Mouse (Mus musculus): ENCODE measurements around the gene Lcn9. TPM values are rescaled to one million over a fixed set of nuclear protein-coding genes. Genes with fewer than 3 reads are reported as not detected.

Gene Lcn9
- polyA plus RNA-seq (2021; fragmentation: Nextera tagmentation), result not detected in 2 replicates
- long read RNA-seq, experiment 1, result 0 reads
- long read RNA-seq, experiment 2, result 0 reads

DNA sequence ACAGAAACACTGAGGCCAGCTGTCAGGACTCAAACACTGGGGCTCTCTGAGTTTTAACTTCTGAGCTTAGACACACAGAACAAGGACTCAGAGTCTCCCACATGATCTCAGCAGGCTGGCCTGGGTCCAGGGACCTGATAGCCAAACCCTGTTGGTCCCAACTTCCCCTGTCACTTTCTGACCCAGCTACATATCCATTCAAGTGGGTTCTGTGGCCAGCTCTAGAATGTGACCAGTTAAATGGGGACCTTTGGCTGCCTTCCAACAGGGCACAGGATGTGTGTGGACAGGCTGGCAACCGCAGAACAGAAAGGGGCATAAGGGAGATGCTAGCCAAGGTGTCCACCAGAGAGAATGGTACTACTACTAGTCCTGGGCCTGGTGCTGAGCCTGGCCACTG is at the start of gene Lcn9:
Gene Lcn9 (plus strand): TSS at position 348 of the 400 bp plus-strand sequence.

GRCm38 (mm10) chr2:25776717-25777116 is 46.2 kb upstream of the Lcn9 start, which contains the start of gene Lcn11:
Gene Lcn11 (plus strand): TSS chr2:25777017.

GRCm38 (mm10) chr2:25781957-25782356 is 41.0 kb upstream of the Lcn9 start, which contains the start of gene Gm13539:
Gene Gm13539 (plus strand): TSS chr2:25782257.

DNA sequence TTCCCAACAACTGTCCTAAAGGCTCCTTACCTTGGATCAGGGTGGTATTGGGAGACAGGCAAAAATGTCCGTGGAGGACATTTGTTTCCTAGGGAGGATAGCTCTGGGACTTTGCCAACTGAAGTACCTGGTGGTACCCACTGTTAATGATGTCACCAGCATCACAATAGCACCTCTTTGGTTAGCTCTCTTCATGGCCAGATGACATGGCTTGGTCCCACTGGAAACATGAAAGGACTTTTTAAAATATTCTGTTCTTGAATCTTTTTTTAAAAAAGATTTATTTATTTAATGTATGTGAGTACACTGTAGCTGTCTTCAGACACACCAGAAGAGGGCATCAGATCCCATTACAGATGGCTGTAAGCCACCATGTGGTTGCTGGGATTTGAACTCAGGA is 7.2 kb upstream of the Lcn9 start, which contains the start of gene Glt6d1:
Gene Glt6d1 (minus strand): TSS at position 101 of the 400 bp plus-strand sequence.

GRCm38 (mm10) chr2:25847226-25847625 is 24.3 kb downstream of the Lcn9 start, which contains the start of gene Sohlh1:
Gene Sohlh1 (minus strand): TSS chr2:25847248.

DNA sequence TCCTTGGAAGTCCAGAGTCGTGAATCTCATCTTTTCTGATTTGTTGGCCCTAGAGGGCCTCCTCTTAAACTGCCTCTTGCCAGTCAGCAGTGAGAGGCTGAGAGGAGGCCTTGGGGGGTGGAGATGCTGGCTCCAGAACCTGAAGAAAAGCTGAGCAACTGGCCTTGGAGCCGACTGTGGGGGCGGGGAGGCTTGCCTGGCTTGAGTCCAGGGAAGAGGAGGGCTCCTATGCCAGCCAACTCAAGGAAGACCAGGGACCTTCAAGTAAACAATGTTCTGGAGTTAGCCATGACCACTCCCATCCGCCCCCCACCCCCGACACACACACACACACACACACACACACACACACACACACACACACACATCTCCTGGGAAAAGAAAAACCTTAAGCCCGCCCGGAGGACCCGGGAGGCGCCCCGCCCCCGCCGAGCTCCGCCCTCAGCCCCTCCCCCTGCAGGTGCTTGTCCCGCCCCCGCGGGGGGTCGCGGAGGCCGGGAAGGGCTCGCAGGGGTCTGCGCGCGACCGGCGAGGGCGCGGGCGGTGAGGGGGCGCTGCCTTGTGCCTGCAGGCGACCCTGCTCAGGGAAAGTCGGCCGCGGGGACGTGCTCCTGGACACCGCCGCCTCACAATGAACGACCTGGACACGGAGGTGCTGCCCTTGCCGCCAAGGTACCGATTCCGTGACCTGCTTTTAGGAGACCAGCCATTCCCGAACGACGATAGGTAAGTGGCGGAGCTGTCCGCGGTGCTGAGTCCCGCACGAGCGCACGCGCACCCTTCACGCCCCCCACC is 40.6 kb downstream of the Lcn9 start, which contains the start of gene Kcnt1:
Gene Kcnt1 (plus strand): TSS at position 398 of the 795 bp plus-strand sequence.

Other genes with a start within 250 kb of the Lcn9 start
- 25.8 and 27.1 TPM in 2 replicates for gene Mamdc4, start 248.3 kb upstream of the Lcn9 start, polyA plus RNA-seq (2021; fragmentation: Nextera tagmentation)
- 151 and 165 TPM in 2 replicates for gene Phpt1, start 247.9 kb upstream of the Lcn9 start, polyA plus RNA-seq (2021; fragmentation: Nextera tagmentation)
- gene Ajm1, start 241.4 kb upstream of the Lcn9 start, polyA plus RNA-seq (2021; fragmentation: Nextera tagmentation), result 13.5 and 18.7 TPM in 2 replicates
- 58.2 and 69.1 TPM in 2 replicates for gene Rabl6, start 214.6 kb upstream of the Lcn9 start, polyA plus RNA-seq (2021; fragmentation: Nextera tagmentation)
- gene Ccdc183, start 205.5 kb upstream of the Lcn9 start, polyA plus RNA-seq (2021; fragmentation: Nextera tagmentation), result 0.83 and 1.1 TPM in 2 replicates
- 44.7 and 48.2 TPM in 2 replicates for gene Tmem141, start 201.1 kb upstream of the Lcn9 start, polyA plus RNA-seq (2021; fragmentation: Nextera tagmentation)
- gene Fcna, start 195.1 kb upstream of the Lcn9 start, polyA plus RNA-seq (2021; fragmentation: Nextera tagmentation), result 0.33 and 0.40 TPM in 2 replicates
- not detected in 2 replicates for gene Lcn8, start 170.0 kb upstream of the Lcn9 start, polyA plus RNA-seq (2021; fragmentation: Nextera tagmentation)
- not detected in 2 replicates for gene Lcn5, start 165.2 kb upstream of the Lcn9 start, polyA plus RNA-seq (2021; fragmentation: Nextera tagmentation)
- gene Lcn6, start 146.4 kb upstream of the Lcn9 start, polyA plus RNA-seq (2021; fragmentation: Nextera tagmentation), result not detected in 2 replicates
- gene Lcn10, start 140.4 kb upstream of the Lcn9 start, polyA plus RNA-seq (2021; fragmentation: Nextera tagmentation), result not detected in 2 replicates
- not detected in 2 replicates for gene Obp2a, start 123.1 kb upstream of the Lcn9 start, polyA plus RNA-seq (2021; fragmentation: Nextera tagmentation)
- gene Bmyc, start 116.4 kb upstream of the Lcn9 start, polyA plus RNA-seq (2021; fragmentation: Nextera tagmentation), result 212 and 245 TPM in 2 replicates
- not detected in 2 replicates for gene Obp2b, start 86.1 kb upstream of the Lcn9 start, polyA plus RNA-seq (2021; fragmentation: Nextera tagmentation)
- gene Lcn3, start 57.6 kb upstream of the Lcn9 start, polyA plus RNA-seq (2021; fragmentation: Nextera tagmentation), result not detected in 2 replicates
- gene Lcn11, start 46.1 kb upstream of the Lcn9 start, polyA plus RNA-seq (2021; fragmentation: Nextera tagmentation), result not detected in 2 replicates
- not detected in 2 replicates for gene Gm13539, start 40.9 kb upstream of the Lcn9 start, polyA plus RNA-seq (2021; fragmentation: Nextera tagmentation)
- not detected in 2 replicates for gene Glt6d1, start 7.3 kb upstream of the Lcn9 start, polyA plus RNA-seq (2021; fragmentation: Nextera tagmentation)
- 0.10 TPM in 1 of 2 replicates, not detected in the other for gene Sohlh1, start 24.1 kb downstream of the Lcn9 start, polyA plus RNA-seq (2021; fragmentation: Nextera tagmentation)
- 6.0 and 6.2 TPM in 2 replicates for gene Kcnt1, start 40.6 kb downstream of the Lcn9 start, polyA plus RNA-seq (2021; fragmentation: Nextera tagmentation)
- 7.7 and 11.1 TPM in 2 replicates for gene Camsap1, start 160.1 kb downstream of the Lcn9 start, polyA plus RNA-seq (2021; fragmentation: Nextera tagmentation)
- gene Ubac1, start 198.6 kb downstream of the Lcn9 start, polyA plus RNA-seq (2021; fragmentation: Nextera tagmentation), result 21.4 and 21.9 TPM in 2 replicates

Data from layer of hippocampus, adult 6 months (tissue).